Mouse (Mus musculus) hindbrain, embryonic 13.5 days (tissue): ENCODE results near the gene Ski. TPM values are rescaled to one million over a fixed set of nuclear protein-coding genes. Genes with fewer than 3 reads are reported as not detected.

Source experiments
- ATAC-seq: fragments of 200-750 bp; cut with Nextera tagmentation; 2 replicates; pipeline ENCODE4 v1.8.0; 2017; ENCODE audit warnings: moderate TSS enrichment; ENCODE audit not compliant: low FRiP score
- H3K27ac ChIP-seq: fragments of 300-500 bp; sonication (generic); 2 replicates; pipeline ENCODE4 v1.5.1; 2015; ENCODE audit warnings: inconsistent platforms, mild to moderate bottlenecking, moderate library complexity
- H3K27me3 ChIP-seq: fragments of 300-500 bp; sonication (generic); 2 replicates; pipeline ENCODE4 v1.6.1; 2015; ENCODE audit warnings: mild to moderate bottlenecking, inconsistent platforms
- H3K36me3 ChIP-seq: fragments of 300-500 bp; sonication (generic); 2 replicates; pipeline ENCODE4 v1.6.1; 2015; ENCODE audit warnings: mild to moderate bottlenecking, inconsistent platforms
- H3K4me1 ChIP-seq: fragments of 300-500 bp; sonication (generic); replicated peaks from 2 replicates; pipeline ENCODE4 v1.6.1; 2015; ENCODE audit warnings: inconsistent platforms
- H3K4me2 ChIP-seq: fragments of 300-500 bp; sonication (generic); 2 replicates; pipeline ENCODE4 v1.6.1; 2015; ENCODE audit warnings: inconsistent platforms, mild to moderate bottlenecking, moderate library complexity
- H3K4me3 ChIP-seq: fragments of 300-500 bp; sonication (generic); 2 replicates; pipeline ENCODE4 v1.5.1; 2015; ENCODE audit warnings: mild to moderate bottlenecking, inconsistent platforms
- H3K9ac ChIP-seq: fragments of 300-500 bp; sonication (generic); 2 replicates; pipeline ENCODE4 v1.6.1; 2015; ENCODE audit warnings: mild to moderate bottlenecking, inconsistent platforms
- H3K9me3 ChIP-seq: fragments of 300-500 bp; sonication (generic); 2 replicates; pipeline ENCODE4 v1.6.1; 2016; ENCODE audit warnings: inconsistent platforms
- WGBS: fragments of 180-500 bp; shearing (Covaris S2); methylation state at CpG from one replicate; pipeline ENCODE4 v1.1.7; 2015; 5-methylcytosine and 5-hydroxymethylcytosine counted together
- polyA plus RNA-seq: library from polyadenylated mRNA; unstranded; fragments of >200 nt; fragmentation: Nextera tagmentation; extraction: Ambion mirVana; gene quantifications from 2 replicates; pipeline ENCODE4 v1.2.1, GENCODE M21; 2015

Ski gene
- polyA plus RNA-seq, 1 experiment from 2014 or later: 10.3 TPM

DNA sequence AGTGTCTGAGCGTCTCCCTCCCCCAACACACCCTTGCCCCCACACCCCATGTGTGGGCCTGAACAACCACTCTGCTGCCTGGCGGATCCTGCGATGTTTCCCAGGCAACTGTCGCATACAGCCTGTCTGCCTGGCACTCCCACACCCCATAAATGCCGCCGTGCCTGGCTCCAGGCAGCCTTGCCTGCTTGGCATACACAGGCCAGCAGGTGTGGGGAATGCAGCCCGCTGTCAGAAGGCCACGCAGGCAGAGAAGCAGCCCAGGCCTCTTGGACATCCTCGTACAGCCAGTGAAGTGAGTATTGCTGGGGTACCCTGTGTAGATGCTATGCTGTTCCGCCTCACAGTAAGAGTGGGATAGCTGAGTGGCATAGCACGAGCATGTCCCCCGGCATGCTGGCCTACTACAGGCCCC, 24.3 kb upstream of the Ski start:
- ATAC-seq: no peak; the same call in 1 of the 2 replicates
- Histone ChIP-seq H3K9ac (peak overlapping the region; percentile 43), H3K9me3 (no peaks in the 10 kb centered on the region), H3K27me3 (no peaks in the 10 kb centered on the region), H3K27ac (peak overlapping the region; percentile 40; the same call in 1 of the 2 replicates), H3K4me3 (no peak overlapping the region), H3K4me2 (no peak overlapping the region), H3K36me3 (no peaks in the 10 kb centered on the region), H3K4me1 (peaks cover 28% of the 10 kb centered on the region)
- WGBS: 70% methylated on average over 12 of the region's 12 CpGs

GRCm38 (mm10) chr4:155245770-155246492, 23.5 kb upstream of the Ski start:
- no peaks in the 10 kb centered on the region for H3K27me3 ChIP-seq
- no peak for ATAC-seq
- H3K4me3 ChIP-seq: no peak overlapping the region
- H3K4me1 ChIP-seq: peaks cover 20% of the 10 kb centered on the region
- H3K36me3 ChIP-seq: no peaks in the 10 kb centered on the region
- H3K27ac ChIP-seq: no peak overlapping the region
- no peaks in the 10 kb centered on the region for H3K9me3 ChIP-seq
- H3K4me2 ChIP-seq: no peak overlapping the region
- no peak overlapping the region for H3K9ac ChIP-seq
- WGBS: 68% methylated on average over 6 of the region's 6 CpGs

DNA sequence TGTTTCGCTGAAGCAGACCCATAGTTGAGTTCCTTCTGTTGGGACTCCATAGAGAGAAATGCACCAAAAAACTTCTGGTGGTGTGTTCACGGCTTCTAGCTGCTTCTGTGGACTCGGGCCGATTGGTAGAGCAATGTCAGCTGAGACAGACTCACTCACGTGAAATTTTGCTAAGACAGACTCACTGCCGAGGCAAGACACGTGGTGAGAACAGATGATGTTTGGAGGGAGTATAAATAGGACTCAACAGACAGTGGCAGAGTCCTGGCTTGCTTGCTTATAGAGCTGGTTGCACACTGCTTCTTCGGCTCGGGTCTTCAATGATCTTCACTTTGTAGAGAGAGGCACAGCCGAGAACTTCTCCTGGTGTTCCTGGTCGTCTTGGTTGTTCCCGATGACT, 20.8 kb upstream of the Ski start:
- Histone ChIP-seq H3K4me2 (no peak overlapping the region), H3K9ac (no peak overlapping the region), H3K27me3 (no peaks in the 10 kb centered on the region), H3K36me3 (no peaks in the 10 kb centered on the region), H3K9me3 (no peaks in the 10 kb centered on the region), H3K27ac (no peak overlapping the region), H3K4me1 (peaks cover 10% of the 10 kb centered on the region), H3K4me3 (no peak overlapping the region)
- no peak for ATAC-seq
- WGBS: 92% methylated on average over 12 of the region's 12 CpGs

DNA sequence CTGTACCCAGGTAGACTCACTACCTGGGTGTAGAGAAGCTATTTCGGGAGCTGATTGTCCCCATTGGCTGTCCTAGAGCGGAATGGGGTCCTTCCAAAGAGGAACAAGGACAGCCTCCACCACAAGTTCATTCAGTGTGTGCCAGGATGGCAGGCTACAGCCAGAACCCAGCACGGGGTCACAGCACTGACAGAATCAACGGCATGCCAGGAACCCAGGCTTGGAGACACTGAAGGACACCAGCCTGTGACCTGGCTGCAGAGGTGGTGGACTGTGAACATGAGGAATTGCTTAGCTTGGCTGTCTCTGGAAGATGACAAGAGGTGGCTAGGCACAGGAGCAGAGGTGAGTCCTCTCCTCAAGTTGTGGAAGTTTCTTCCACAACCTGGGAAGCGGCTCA, 19.9 kb upstream of the Ski start:
- no peaks in the 10 kb centered on the region for H3K9me3 ChIP-seq
- no peak overlapping the region for H3K27ac ChIP-seq
- ATAC-seq: no peak
- no peaks in the 10 kb centered on the region for H3K27me3 ChIP-seq
- H3K36me3 ChIP-seq: no peaks in the 10 kb centered on the region
- 92% methylated on average over 5 of the region's 5 CpGs for whole genome bisulfite sequencing
- no peak overlapping the region for H3K9ac ChIP-seq
- no peak overlapping the region for H3K4me2 ChIP-seq
- peaks cover 10% of the 10 kb centered on the region for H3K4me1 ChIP-seq
- no peak overlapping the region for H3K4me3 ChIP-seq

- Histone ChIP-seq H3K4me2 (no peak overlapping the region), H3K9me3 (no peaks in the 10 kb centered on the region), H3K36me3 (no peaks in the 10 kb centered on the region), H3K4me1 (peaks cover 12% of the 10 kb centered on the region), H3K4me3 (no peak overlapping the region), H3K9ac (no peak overlapping the region), H3K27ac (no peak overlapping the region), H3K27me3 (no peaks in the 10 kb centered on the region)
- WGBS: 80% methylated on average over 9 of the region's 9 CpGs
- ATAC-seq: no peak
These were observed 19.4 kb upstream of the Ski start for GRCm38 (mm10) chr4:155241789-155242188.

DNA sequence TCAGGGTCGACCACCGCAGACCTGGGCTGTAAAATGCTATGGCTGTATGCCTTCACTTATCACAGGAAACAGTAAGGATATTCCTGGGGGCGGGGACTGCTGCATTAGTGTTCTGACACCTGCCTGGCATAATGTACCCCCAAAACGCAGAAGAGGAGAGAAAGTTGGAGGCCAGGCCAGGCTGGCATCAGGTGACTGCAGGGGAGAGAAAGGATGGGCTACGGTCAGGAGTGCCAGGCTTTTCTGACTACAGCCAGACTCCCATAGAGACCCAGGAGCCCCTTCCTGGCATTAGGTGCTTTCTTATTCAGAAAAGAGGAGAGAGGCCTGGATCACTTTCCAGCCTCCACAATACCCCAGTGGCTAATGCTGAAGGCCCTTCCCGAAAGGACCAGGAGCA, 17.1 kb upstream of the Ski start:
- ATAC-seq: no peak
- no peak overlapping the region for H3K4me2 ChIP-seq
- peaks cover 28% of the 10 kb centered on the region for H3K4me1 ChIP-seq
- WGBS: 64% methylated on average over 6 of the region's 6 CpGs
- H3K27me3 ChIP-seq: no peaks in the 10 kb centered on the region
- H3K9me3 ChIP-seq: no peaks in the 10 kb centered on the region
- H3K27ac ChIP-seq: no peak overlapping the region
- H3K36me3 ChIP-seq: no peaks in the 10 kb centered on the region
- H3K9ac ChIP-seq: no peak overlapping the region; the same call in 1 of the 2 replicates
- no peak overlapping the region for H3K4me3 ChIP-seq

- Histone ChIP-seq H3K4me3 (no peak overlapping the region), H3K4me1 (peaks cover 41% of the 10 kb centered on the region), H3K4me2 (no peak overlapping the region), H3K27me3 (no peaks in the 10 kb centered on the region), H3K9me3 (no peaks in the 10 kb centered on the region), H3K27ac (no peak overlapping the region), H3K36me3 (no peaks in the 10 kb centered on the region), H3K9ac (no peak overlapping the region)
- ATAC-seq: no peak
- WGBS: 60% methylated on average over 5 of the region's 5 CpGs
These were observed 15.9 kb upstream of the Ski start for GRCm38 (mm10) chr4:155238276-155238675.

DNA sequence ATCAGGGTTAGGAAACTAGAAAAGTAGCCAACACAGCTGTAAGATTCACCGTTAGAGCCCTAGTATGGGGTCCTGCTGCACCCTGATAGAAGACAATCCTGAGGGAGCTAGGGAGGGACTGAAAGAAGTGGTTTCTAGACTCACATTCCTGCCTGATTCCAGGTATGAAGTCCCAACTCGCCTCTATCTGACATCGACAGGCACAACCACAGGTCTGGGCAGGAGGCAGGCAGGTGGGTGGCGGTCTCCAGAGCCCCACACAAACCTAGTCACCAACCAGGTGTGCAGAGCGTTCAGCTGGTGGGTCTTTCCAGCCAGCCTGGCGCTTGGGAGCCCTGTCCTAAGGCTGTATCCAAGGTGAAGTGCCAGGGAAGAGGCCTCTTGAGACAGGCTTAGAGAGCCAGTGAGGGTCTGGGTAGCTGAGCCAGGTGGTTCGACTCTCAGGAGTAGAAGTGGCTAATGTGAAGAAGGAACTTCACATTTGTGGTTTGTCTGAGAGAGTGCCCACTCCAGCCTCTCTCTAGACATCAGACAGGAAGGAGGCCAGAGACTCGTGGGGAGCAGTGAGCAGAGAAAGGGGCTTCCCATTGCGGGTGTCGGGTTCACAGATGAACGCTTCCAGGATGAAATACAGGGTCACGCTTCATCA, 14.5 kb upstream of the Ski start:
- H3K4me3 ChIP-seq: no peak overlapping the region
- no peaks in the 10 kb centered on the region for H3K36me3 ChIP-seq
- H3K27me3 ChIP-seq: no peaks in the 10 kb centered on the region
- H3K9me3 ChIP-seq: no peaks in the 10 kb centered on the region
- ATAC-seq: no peak
- no peak overlapping the region; the same call in 1 of the 2 replicates for H3K27ac ChIP-seq
- no peak overlapping the region for H3K4me2 ChIP-seq
- peaks cover 43% of the 10 kb centered on the region for H3K4me1 ChIP-seq
- H3K9ac ChIP-seq: no peak overlapping the region; the same call in 1 of the 2 replicates
- 76% methylated on average over 12 of the region's 12 CpGs for WGBS

DNA sequence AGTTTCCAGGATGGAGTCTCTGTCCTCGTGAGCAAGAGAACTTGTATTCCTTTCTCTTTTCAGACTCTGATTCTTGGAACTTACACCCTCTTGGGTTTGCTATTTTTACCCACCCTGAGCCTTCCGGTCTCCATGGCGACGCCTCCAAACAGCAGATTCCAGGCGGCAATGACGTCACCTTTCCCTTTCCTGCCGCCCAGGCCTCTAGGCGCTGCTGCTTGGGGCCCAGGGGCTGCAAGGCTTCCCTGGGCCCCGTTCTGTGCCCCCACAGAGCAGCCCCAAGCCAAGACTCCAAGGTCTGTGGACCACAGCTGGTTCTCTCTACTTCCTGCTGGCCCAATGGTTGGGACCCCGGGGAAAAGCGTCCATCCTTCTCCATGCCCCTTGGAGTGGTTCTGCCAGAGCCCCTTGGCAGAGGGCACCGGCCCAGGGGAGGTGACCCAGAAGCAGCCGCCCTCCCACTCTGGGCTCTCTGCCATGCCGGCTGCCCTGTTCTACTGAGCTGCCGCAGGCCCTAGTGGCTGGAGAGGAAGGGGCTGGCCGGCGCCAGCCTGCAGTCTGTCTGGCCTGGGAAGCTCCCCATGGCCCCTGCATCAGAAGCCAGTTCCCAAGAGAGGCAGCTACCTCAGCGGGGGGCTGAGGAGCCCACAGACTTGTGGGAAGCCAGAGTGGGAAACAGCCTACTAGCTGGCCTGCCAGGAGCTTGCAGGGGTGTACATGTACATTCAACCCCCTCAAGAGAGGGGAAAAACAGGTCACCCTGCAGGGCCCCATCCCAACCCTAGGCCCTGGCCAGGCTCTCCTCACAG, 13.1 kb upstream of the Ski start:
- Histone ChIP-seq H3K4me3 (no peak overlapping the region), H3K27me3 (no peaks in the 10 kb centered on the region)
- 14% methylated on average over 18 of the region's 18 CpGs for WGBS

GRCm38 (mm10) chr4:155234371-155235310, 12.2 kb upstream of the Ski start:
- no peak; the same call in 1 of the 2 replicates for ATAC-seq
- Histone ChIP-seq H3K36me3 (no peaks in the 10 kb centered on the region), H3K4me2 (peak overlapping the region; percentile 43; the same call in 1 of the 2 replicates), H3K9me3 (no peaks in the 10 kb centered on the region), H3K4me1 (peaks cover 47% of the 10 kb centered on the region), H3K4me3 (no peak overlapping the region), H3K27me3 (no peaks in the 10 kb centered on the region), H3K9ac (peak overlapping the region; percentile 73), H3K27ac (peak overlapping the region; percentile 93)
- 63% methylated on average over 8 of the region's 8 CpGs for WGBS

More for the DNA sequence above, 13.1 kb upstream of the Ski start:
- peak overlapping the region; percentile 73 for H3K9ac ChIP-seq
- peaks cover 47% of the 10 kb centered on the region for H3K4me1 ChIP-seq
- H3K36me3 ChIP-seq: no peaks in the 10 kb centered on the region
- peak; percentile 82 for ATAC-seq
- peak overlapping the region; percentile 43 for H3K4me2 ChIP-seq
- H3K27ac ChIP-seq: peak overlapping the region; percentile 93
- H3K9me3 ChIP-seq: no peaks in the 10 kb centered on the region

- Histone ChIP-seq H3K4me3 (no peak overlapping the region), H3K4me2 (no peak overlapping the region), H3K27me3 (no peaks in the 10 kb centered on the region), H3K27ac (peak overlapping the region; percentile 93), H3K9me3 (no peaks in the 10 kb centered on the region), H3K4me1 (peaks cover 47% of the 10 kb centered on the region), H3K36me3 (no peaks in the 10 kb centered on the region), H3K9ac (peak overlapping the region; percentile 73)
- ATAC-seq: no peak
- 22% methylated on average over 10 of the region's 10 CpGs for WGBS
These were observed 11.5 kb upstream of the Ski start for GRCm38 (mm10) chr4:155233878-155234277.
